Mouse (Mus musculus): ENCODE measurements around the gene Sox6. TPM values are rescaled to one million over a fixed set of nuclear protein-coding genes. Genes with fewer than 3 reads are reported as not detected.

Gene Sox6
- total RNA-seq, 2 experiments from 2014 or later, result 38.8 to 39.1 TPM

- no peak for DNase-seq (ENCODE audit: low spot score in 2 of 2)
These were observed 283.3 kb downstream of the Sox6 start for GRCm38 (mm10) chr7:115755272-115755671.

- no peak for DNase-seq (ENCODE audit: low spot score in 2 of 2)
These were observed 284.4 kb downstream of the Sox6 start for GRCm38 (mm10) chr7:115754216-115754615.

DNA sequence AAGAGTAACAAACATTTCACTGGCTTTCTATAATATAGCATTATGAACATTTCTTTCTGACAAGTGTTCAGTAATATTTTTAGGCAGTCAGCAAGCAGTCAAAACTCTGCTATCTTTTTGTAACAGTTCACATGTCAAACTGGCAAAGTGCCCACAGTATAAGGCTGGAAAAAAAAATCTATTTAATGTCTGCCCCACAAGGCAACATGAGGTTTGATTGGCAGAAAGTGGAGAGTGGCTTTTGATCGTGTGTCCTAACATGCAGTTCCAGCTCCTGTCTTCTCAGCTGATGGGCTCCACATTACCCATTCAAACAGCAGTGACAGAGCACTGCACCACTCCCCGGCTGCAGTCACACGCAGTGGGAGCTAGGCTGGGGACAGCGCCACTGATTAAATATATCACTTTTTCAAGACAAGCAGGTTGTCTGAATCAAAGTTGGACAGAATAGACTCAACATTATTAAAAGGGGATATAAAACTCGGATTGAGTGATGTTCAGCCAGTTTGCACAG is 286.4 kb downstream of the Sox6 start:
- peak; percentile 26 to 33 for DNase-seq (ENCODE audit: low spot score in 2 of 2)

- DNase-seq (ENCODE audit: low spot score in 2 of 2), result no peak
These were observed 287.5 kb downstream of the Sox6 start for GRCm38 (mm10) chr7:115751083-115751482.

- no peak for DNase-seq (ENCODE audit: low spot score in 2 of 2)
These were observed 288.2 kb downstream of the Sox6 start for GRCm38 (mm10) chr7:115750275-115750825.

GRCm38 (mm10) chr7:115747541-115747940 is 291.1 kb downstream of the Sox6 start:
- DNase-seq (ENCODE audit: low spot score in 2 of 2), result no peak

DNA sequence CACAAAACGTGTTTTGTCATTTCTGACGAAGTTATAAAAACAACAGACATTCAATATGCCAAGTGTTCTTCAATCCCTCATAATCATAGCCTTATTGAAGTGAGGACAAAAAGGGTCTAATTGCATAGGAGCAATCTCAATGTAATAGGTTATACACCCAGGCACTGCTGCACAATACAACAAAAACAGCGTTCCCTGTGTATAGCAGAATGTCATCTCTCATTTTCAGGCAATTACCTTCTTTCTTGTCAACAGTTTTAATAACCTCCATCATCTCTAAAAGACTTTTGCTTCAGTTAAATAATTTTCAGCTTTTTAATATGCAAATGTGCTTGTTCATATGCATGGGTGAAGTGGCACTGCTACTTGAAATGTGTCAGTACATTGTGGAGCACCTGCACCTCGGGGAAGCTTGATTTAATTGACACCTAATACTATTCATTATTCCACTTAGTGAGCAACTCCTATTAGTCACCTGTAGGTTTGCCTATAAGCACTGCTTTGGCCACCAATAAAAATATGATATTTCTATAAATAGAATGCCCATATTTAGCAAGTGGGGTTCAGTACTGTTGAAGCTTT is 292.8 kb downstream of the Sox6 start:
- no peak for DNase-seq (ENCODE audit: low spot score in 2 of 2)

GRCm38 (mm10) chr7:115734137-115734536 is 304.5 kb downstream of the Sox6 start:
- no peak for DNase-seq (ENCODE audit: low spot score in 2 of 2)

DNA sequence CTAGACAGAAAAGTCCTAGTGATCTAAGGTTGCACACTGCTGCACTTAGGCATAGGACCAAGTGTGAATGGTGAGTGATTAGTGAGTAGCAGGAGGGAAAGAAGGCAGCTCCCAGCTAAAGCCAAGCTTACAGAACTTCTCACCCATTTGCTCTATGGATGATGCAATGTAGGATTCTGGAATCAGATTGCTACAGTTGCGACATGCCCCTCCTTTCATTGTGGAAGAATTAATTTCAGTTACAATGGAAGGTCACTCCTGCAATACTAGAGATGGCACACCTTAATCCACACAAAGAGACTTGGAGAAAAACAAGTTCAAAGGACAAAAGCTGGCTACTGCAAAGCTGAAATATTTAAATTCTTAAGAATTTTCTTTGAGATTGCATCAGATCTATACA is 305.8 kb downstream of the Sox6 start:
- no peak for DNase-seq (ENCODE audit: low spot score in 2 of 2)

- no peak for DNase-seq (ENCODE audit: low spot score in 2 of 2)
These were observed 311.8 kb downstream of the Sox6 start for GRCm38 (mm10) chr7:115726776-115727175.

DNA sequence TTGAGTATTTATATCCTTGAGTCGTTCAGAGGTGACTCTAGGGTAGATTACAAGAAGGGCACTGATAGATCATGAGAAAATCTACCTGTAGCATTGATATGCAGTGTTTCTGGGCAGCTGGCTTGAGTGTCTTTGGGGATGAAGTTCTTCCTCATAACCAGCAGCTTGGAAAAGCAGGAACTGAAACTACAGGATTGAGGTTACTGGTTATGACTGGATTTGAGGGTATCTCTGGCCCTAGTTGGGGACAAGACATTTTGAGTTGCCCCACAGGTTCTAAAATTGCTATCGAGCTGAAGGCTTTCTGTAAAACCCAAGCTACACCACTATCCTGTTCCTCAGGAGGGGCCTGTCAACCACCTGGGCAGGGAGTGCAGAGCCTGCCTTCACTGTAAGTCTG is 314.2 kb downstream of the Sox6 start:
- DNase-seq (ENCODE audit: low spot score in 2 of 2), result no peak

DNA sequence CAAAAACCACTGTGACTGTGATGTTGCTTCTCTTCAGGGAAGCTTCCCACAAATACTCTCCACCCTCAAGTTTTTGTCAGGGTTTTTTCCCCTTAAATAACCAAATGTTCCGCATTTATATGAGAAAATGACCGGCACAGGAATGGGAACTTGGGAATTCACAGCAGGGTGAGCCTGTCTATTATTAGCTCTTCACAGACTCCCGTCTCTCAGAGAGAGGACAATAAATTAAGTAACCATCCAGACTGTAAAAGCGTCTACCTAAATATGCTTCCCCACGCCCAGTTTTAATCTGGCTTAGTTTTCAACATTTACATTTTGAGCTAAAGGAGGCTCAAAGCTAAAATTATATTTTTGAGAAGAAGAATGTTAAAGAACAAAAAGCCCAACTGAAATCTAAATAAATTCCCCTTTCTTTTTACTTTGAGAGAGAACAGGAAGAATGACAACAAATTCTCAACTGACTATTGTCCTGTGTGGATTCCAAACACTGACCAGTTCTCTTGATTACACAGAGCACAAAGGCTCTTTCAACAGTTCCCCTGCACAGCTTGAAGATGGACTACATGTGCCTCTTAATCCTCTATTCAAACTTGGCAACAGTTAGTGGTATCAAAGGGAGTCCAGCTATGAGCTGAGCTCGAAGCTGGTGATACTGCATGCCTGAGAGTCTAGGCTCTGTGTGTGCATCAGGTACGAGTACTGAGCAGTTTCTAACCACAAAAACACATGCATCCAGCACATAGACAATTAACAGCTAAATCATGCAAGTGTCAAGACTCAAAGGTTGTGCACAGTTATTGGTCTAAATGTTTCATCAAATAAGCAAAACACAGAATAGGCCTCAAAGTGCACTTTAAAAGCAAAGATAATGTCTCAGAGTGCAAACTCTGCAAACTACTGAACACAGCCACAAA is 316.7 kb downstream of the Sox6 start:
- DNase-seq (ENCODE audit: low spot score in 2 of 2), result peak in 1 of 2 experiments; percentile 38

- DNase-seq (ENCODE audit: low spot score in 2 of 2), result no peak
These were observed 318.8 kb downstream of the Sox6 start for GRCm38 (mm10) chr7:115719791-115720190.

GRCm38 (mm10) chr7:115706141-115706540 is 332.5 kb downstream of the Sox6 start:
- DNase-seq (ENCODE audit: low spot score in 2 of 2), result no peak

- no peak for DNase-seq (ENCODE audit: low spot score in 2 of 2)
These were observed 340.5 kb downstream of the Sox6 start for GRCm38 (mm10) chr7:115698105-115698504.

- no peak for DNase-seq (ENCODE audit: low spot score in 2 of 2)
These were observed 345.4 kb downstream of the Sox6 start for GRCm38 (mm10) chr7:115693206-115693605.

GRCm38 (mm10) chr7:115691091-115691490 is 347.5 kb downstream of the Sox6 start:
- DNase-seq (ENCODE audit: low spot score in 2 of 2), result no peak

- no peak for DNase-seq (ENCODE audit: low spot score in 2 of 2)
These were observed 351.9 kb downstream of the Sox6 start for GRCm38 (mm10) chr7:115686687-115687086.

- DNase-seq (ENCODE audit: low spot score in 2 of 2), result no peak
These were observed 354.5 kb downstream of the Sox6 start for GRCm38 (mm10) chr7:115684142-115684541.

- no peak for DNase-seq (ENCODE audit: low spot score in 2 of 2)
These were observed 366.8 kb downstream of the Sox6 start for GRCm38 (mm10) chr7:115671749-115672148.

DNA sequence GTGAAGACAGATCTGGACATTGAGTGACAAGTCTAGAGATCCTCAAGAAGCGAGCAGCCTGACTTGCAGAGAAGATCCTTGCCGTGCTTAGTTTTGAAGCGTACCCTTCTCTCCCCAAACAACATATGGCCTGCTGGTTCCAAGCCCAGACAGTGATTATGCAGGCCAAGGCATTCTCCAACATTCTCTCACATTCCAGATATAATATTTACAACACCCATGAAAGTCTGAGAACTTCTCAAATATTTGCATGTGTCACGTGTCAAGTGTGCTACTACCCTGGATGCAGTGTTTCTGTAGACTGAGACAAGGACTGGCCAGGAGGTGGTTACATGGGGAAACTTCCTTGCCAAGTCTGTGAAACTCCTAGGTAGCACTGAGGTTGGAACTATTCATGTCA is 367.3 kb downstream of the Sox6 start:
- DNase-seq (ENCODE audit: low spot score in 2 of 2), result no peak
